Mouse (Mus musculus): ENCODE results near the gene Pnma1.

Pnma1 gene

DNA sequence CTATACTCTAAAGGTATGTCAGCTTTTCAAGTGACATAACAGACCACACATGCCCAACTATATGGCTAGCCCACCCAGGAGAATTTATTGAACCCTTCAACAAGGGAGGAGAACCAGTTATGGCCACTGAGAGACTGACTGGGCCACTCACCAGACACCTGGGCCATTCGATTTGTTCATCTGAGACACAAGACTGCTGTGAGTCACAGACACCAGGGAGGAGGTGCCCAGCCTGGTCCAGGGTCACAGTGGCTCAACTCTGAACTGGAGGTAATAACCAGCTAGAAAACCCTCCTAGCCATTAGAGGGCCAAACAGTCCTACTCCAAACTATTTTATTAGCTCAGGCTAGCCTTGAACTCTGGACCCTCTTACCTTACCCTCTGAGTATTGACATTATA lies 29.8 kb upstream of the Pnma1 start:
- DNase-seq: no peak

DNA sequence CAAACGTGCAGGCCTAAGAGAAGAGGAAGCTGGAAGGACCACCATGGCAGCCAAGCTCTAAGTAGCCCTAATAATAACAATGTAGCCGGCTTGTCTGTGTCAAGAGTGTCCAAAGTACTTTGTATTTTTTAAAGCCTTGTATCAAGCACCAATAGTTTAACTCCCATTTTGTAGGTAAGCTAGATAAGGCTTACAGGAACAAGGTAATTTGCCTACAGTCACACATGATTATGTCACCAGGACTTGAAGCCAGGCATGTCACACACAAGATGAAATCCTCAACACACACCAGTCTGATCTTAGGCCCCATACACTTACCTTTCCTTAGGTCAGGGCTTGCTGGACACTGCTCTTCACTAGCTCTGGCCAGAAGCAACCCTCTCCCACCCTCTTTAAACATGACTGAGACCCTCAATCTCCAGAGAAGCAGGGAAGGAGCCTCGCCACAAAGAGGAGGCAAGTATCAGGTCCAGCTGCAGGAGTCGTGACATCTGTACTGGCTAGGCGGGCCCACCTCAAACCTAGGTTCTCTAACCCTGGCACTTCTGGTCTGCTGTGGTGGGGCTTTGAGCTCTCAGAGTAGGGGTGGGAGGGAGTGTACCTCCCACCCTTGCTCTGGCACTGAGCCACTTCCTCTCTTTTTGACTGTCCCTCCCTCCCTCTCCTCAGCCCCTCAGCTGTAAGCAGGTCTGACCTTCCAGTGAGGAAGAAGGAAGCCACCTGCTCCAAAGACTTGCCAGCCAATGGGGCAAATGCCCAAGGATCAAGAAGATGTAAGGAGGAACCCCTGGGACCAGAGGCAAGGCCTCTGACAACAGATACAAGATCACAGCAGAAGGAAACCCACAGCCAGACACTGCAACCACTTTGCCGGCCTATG lies 28.8 kb upstream of the Pnma1 start:
- peak; percentile 17 for DNase-seq

DNA sequence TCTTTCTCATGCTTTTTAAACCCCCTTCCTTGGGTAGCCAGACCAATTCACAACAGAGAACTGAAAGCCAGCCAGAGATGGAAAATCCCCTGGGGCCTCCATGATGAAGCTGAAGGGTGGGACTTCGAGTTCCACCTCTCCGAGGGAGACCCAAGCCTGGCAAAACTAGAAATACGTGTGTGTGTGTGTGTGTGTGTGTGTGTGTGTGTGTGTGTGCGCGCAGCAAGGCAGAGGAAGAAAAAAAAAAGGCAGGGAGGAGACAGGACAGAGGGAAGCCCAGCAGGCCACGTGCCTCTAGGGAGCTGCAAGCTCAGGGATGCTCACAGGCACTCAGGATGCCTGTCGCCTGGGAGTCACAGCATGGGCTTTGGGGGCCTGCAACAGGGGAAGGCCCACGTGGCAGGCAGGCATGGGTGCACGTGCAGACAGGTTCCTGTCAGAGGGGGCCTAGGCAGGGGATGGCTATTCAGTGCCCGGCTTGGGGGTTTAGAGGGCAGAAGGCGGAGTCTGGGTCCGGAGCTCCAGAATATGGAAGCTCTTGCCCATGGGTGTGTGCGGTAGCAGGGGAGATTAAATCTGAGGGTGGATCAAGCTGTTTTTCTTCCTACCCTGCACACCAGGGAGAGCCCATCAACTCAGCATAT lies 28.0 kb upstream of the Pnma1 start:
- DNase-seq: peak; percentile 33

DNA sequence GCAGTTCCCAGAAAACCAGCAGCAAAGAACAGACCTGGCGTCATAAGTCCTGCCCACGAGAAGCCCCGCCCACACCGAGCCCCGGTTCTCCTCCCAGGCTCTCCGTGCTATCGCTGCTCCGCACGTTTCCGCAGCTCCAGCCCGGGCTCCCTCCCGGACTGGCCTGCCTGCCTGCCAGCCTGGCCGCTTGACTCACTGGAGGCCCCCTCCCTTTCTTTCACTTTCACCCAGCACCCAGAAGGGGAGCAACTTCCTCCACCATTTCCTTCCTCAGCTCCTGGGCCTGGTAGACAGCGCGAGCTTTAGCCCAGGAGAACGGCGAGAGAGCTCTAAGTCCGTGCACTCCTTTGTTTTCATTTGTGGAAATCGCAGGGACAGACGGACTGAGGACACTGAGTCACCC lies 27.4 kb upstream of the Pnma1 start:
- DNase-seq: peak; percentile 82

DNA sequence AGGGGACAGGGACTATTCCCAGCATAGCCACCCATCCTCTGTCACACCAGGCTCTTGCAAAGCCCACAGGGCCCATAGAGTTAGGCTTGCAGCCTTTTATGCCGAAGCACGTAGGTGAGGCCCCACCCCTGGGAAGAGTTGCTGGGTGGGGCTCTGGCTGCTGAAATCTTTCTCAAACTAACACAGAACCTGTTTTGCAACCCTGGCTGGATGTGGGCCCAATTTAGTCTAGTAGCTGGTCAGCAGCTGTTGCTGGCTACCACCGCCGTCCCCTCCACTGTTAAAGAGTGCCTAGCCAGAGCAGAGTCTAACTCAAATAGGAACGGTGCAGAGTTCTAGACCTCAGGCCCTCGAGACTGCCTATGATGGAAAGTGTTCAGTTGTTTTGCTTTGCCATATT lies 26.6 kb upstream of the Pnma1 start:
- DNase-seq: peak; percentile 9

DNA sequence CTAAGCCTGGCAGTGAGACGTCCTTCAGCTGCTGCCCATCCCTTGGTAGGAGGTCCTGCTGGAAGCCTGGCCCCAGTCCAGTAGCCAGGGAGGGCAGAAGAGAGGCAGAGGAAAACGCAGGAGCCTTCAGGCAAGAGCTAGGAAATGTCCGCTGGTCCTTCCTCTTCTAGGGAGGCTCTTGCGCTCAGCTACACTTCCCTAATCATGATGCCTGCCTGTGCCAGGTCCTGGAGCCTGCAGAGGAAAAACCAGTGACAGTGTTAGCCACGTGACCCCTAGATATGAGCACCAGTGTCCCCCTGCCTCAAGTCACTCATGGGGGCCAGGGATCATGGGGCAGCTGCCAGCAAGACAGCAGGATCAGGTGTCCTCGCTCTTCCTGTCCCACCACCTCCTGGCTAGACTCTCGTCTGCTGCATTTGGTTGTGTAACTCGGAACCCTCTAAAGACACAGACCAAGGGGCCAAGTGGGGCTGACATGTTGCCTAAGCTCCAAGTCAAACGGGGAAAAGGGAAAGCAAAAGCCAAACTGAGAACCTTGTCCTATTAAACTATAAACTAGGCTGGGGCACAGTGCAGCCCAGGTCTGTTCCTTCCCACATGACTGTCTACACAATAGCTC lies 26.0 kb upstream of the Pnma1 start:
- DNase-seq: peak; percentile 50

DNA sequence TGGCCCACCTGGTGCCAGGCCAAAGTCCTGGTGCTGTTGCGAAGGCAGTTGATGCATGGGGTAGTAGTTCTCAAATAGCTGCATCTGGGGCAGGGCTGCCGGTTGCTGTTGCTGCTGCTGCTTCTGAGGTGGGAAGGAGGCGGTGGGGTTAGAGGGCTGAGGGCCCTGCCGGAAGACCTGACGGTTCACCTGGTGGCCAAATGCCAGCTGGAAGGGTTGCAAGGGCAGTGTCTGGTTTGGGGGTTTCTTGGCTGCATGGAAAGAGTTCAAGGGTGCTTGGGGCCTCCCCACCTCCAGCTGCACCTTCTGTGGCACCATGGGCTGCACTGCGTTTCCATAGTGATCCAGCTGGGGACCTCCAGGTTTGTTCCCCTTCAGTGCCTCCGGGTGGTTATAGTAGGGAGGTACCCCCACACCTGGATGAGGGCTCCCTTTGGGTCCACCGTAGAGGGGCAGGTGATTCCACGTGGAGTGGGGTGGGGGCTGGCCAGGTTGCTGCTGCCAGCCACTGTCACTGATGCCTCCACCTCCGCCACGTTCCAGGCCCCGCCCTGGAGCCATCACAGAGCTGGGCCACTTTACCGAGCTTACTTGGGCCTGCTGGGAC lies 25.1 kb upstream of the Pnma1 start:
- DNase-seq: no peak

DNA sequence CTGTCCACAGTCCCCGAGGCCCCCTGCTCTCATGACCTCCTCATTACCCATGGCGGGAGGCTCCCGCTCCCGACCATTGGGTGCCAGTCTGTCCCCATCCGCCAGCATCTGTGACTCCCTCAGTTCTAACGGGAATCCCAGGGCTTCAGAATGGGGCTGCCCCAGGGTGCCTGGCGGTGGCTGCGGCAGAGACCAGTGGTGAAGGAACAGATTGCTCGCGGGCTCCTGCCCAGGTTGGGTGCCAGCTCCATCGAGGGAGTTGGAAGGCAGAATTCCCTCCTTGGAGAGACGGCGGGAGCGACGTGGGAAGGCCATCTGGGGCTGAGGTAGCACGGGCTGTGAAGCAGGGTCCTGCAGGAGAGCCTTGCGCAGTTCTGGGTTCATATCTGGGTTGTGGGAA lies 24.6 kb upstream of the Pnma1 start:
- peak; percentile 60 for DNase-seq

DNA sequence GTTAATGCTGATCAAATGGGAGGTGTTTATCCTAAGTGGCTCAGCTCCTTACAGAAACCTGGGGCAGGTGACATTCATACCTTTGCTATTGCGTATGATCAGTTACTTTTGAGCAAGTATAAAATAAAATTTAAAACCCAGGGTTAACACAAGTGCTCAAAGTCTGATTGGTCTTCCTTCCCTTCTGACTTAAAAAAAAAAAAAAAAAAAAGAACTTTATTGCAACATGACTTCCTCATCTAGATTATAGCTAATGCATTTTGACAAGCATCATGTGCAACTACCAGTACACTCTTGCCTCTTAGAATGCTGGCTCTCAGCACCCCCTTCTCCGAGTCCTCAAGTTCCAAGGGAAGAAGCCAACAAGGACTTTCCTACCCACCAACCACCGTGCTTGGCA lies 23.9 kb upstream of the Pnma1 start:
- no peak for DNase-seq

DNA sequence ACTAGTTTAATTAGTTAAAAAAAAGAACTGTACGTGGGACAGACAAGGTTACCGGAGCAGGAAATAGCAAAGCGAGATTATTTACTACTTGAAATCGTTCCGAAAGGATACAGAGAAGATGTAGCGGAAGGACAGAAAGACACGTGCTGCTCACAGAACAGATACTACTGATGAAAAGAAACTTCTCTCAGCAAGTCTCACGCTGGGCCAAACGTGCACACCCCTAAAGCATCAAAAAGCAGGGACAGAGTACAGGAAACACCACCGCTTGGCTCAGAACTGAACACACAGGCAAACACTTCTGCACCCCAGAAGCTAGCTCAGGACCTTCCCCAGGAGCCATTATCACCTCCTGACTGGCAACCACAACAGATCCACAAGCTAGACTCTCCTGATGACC lies 22.3 kb upstream of the Pnma1 start:
- DNase-seq: no peak

DNA sequence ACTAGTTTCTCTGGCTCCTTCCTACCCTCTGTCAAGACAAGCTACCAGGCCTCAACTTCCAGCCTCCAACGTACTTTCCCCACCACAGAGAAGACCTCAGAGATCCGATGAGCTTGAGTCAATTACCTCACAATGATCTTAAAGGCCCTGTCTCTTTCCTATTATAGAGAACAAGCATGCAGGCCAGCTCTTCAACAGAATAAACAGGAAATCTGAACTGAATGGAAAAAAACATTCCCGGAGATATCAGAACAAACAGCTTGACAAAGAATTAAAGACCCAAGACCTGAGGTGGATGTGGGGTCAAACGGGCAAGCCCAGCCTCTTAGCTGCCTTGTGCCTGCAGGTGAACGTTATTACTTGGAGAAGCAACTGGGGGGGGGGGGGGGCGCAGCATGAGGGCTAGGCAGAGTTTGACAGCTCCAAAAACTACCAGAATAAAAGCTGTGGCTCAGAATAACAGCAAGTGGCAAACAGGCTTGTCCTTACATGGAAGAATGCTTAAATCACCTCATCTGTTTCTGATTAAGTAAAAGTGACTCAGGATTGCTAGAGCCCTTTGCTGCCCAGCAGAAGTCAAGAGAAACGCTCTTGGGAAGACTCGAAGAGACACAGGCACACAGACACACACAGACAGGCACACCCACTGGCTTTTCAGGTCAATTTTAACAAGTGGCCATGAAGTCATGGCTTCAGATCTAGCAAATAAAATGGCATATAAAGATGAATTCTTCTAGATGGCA lies 17.5 kb upstream of the Pnma1 start:
- no peak for DNase-seq

DNA sequence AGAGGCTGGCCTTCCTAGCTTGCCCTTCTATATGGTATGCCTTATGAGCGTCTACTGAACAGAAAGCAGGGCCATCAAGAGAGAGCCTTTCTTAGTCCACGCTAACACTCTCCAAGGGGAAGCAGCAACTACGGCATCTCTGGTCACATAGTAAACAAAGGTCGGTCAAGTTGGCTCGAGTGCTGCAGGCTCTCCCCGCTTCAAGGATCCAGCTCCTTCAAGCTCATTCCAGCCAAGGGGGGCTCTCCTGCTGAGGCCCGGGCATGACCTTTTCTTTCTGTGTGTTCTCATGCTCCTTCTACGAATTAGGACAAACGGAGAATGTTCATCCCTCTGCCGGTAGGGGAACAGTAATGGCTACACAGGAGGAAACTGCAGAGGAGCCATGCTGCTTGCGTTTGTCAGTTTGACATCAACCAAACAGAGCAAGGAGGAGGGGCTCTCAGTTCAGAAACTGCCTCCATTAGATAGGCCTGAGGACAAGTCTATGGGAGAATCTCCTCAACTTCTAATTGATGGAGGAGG lies 15.4 kb upstream of the Pnma1 start:
- DNase-seq: no peak

DNA sequence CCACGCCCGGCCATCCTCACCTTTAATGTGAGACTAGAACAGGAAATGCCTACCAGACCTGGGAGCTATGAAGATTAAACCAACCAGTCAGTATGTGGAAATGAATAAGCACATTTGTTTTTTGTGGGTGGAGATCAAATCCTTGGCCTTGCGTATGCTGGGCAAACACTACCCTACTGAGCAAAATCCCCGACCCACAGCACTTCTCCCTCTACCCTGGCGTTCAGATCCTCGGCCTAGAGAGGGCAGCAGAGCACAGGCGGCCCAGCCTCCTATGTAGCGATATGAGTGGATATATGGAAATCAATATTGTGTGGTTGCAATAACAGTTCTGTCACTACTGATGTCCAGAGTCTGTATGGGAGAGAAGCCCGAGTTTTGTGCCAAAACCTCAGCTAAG lies 14.8 kb upstream of the Pnma1 start:
- DNase-seq: no peak

DNA sequence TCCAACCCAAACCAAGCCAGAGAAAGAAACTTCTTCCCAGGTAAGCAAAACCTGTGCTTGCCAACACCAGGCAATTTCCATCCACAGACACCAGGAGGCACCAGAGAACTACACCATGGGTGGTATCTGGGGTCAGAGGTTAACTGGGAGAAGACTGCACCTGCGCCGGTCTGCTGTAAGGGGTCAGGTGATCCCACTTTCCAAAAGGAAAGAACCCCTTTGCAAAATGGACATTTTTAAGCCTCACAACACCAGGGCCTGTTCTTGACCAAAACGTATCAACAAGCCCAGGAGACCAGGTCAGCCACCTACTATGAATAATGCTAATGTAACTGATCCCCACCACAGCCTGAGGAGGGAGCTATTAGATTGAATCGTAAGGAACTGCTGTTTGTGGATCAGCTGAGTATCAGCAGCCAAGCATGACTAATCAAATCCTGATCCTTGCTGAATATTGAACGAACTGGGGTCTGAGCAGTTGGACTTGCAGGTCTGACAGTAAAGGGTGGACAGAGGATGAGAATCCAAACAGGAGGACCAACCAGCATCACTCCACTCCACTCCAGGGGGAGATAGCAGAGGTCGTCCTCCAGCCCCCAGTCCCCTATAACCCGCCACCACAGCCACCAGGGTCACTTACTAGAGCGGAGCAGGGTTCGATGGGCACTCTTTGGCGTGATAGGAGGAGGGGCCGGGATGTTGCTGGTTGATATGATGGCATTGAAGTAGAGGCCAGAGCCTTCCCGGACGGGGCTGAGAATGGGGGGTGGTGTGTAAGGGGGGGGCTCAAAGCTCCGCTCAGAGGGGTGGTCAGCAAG lies 13.5 kb upstream of the Pnma1 start:
- DNase-seq: no peak

DNA sequence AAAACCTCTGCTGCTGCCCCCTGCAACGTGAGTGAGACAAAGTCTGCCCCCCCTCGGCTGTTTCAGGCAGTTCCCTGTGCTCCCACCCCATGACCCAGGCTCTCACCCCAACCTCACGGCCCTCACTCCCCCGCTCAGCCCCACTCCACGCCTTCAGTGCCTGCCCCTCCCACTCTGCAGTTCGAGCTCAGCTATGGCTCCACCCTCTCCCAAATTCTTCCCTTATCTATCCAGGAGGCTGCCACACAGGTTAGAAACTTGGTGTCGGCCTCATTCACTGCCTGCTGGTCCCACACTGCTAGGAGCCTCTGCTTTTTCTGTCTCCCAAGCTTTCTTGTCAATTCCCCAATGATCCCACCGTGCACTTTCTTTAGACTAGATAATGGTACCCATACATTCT lies 12.8 kb upstream of the Pnma1 start:
- no peak for DNase-seq

DNA sequence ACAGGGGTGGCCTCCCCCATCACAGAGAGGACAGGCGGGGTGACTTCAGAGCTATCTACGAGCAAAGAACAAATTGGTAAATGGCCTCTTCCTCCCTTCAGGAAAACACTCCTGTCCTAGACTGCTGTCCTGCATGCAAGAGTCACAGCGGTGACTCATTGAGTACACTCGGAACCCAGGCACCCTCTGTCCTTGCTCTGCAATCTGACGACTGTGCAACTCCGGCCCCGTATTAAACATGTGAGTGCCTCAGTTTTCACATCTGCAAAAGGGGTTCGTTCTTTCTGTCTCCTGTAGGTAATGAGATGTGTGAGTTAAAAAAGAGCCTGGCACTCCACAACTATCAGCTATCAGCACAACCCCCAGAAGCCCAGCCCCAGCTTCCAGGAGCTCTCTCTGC lies 12.2 kb upstream of the Pnma1 start:
- no peak for DNase-seq

DNA sequence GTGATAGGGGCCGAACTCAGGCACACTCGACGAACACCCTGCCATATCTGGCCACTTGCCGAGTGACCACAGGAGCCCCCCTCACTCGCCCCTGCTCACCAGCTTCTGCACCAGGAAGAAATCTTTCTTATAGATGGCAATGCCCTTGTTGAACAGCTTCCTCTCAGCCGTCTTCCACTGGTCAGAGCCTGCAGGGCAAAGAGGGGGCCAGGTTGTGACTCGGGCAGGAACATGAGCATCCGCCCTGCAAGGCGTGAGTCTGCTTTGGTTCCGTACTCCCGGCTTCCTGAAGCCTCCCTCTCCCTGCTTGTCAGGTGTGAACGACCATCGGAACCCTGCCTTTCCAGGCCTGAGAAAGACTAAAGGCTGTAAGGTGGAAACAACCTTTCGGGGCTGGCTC lies 9.9 kb upstream of the Pnma1 start:
- DNase-seq: no peak

DNA sequence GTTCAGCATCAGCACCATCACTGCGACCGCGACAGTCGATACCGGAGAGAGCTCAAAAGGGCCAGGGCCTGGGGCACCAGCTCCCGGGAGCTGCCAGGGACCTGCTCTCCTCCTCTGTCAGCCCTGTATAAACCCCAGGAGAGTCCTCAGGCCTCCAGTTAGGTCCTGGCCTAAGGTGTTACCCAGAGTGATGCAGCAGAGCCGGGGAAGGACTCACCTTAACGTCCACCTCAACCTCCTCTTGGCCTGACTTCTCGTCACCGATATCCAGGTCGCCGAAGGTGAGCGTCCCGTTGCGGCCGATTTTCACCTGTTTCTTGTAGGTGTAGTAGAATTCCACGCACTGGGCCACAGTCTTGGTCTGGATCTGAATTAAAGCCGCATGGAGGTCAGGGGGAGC lies 7.9 kb upstream of the Pnma1 start:
- DNase-seq: no peak

DNA sequence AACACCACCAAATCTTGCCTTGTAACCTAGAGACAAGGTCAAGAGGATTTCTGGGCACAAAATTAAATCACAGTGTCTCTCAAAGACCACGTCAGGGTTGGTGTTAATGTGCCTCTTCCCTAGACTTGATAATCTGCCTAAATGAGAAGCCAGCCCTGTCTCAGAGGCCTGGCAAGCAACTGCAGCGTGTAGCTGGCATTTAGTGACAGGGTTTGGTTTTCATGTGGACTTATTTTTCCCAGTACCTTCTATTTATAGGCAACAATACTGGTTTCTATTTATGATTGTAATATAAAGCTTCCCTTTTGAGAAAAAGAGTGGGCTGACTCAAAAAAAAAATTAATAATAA lies 7.2 kb upstream of the Pnma1 start:
- DNase-seq: peak; percentile 35

DNA sequence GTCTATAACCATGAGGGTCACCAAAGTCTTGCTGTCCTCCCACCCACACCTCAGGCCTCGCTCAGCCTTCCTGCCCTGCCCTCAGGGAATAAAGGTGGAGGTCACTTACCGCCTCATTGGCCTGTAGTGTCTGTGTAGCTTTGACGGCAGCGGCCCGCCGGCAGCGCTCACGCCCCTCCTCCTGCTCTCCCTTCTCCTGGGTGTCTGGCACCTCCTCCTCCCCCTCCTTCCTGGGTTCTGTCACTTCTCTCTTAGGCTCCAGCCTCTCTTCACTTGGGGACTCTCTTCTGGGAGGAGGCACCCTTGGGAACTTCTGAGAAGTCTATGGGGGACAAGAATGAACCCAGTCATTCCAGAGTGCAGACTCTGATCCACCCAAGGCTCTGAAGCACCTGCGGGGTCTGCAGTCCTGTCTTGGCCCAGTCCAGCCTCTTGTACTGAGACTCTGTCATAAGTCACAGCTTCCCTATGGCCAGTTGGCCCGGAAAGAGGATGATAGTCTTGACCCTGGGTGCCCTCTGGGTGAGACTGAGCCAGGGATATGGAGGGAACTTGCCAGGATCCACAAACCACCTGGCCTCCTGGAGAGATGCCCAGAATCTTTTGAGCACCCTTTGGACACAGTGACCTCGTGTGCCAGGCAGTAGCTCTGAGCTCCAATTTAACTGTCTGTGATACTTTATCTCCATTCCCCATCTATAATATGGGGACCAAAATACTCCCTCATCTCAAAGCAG lies 6.7 kb upstream of the Pnma1 start:
- peak; percentile 91 for DNase-seq

DNA sequence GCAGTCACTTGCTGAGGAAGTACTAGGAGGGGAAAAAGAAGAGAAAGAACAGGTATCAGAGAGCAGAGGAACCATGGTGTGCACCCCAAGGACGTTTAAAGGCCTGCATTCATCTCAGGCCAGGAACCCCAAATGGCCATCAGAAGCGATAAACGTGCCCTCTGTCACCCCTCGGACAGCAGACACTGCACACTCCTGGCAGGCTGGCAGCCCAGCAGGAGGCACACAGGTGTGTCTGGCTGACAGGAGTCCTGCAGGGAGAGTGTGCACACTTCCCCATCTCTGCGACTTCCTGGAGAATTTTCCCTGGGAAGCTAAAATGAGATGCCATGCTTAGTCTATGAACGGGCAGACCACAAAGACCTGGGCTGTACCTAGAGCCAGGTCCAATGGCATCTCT lies 5.1 kb upstream of the Pnma1 start:
- DNase-seq: no peak
